Mouse (Mus musculus) bone marrow macrophage, adult 2 months (primary cell): Measurements from ENCODE around the gene Tmem121. TPM values are rescaled to one million over a fixed set of nuclear protein-coding genes. Genes with fewer than 3 reads are reported as not detected.

Experiments used
- H3K27ac ChIP-seq: 2 replicates; pipeline ENCODE4 v1.5.1; 2012; ENCODE audit warnings: low read depth, low read length; ENCODE audit not compliant: insufficient read depth
- H3K4me1 ChIP-seq: 2 replicates; pipeline ENCODE4 v1.6.1; 2012; ENCODE audit warnings: low read length; ENCODE audit not compliant: control insufficient read depth, insufficient read depth
- H3K4me3 ChIP-seq: 2 replicates; pipeline ENCODE4 v1.5.1; 2012; ENCODE audit warnings: mild to moderate bottlenecking, low read length, moderate library complexity; ENCODE audit not compliant: insufficient read depth
- CTCF ChIP-seq: IDR thresholded peaks from 2 replicates; pipeline ENCODE4 v1.5.1; 2012; ENCODE audit warnings: low read depth, mild to moderate bottlenecking, low read length, moderate library complexity
- POLR2A ChIP-seq: IDR thresholded peaks from 2 replicates; pipeline ENCODE4 v1.6.1; 2012; ENCODE audit warnings: mild to moderate bottlenecking, low read depth, low read length, borderline replicate concordance
- polyA plus RNA-seq: library from polyadenylated mRNA; stranded (reverse); fragments of >200 nt; gene quantifications from 2 replicates; pipeline ENCODE4 v1.2.4, GENCODE M21; 2012; ENCODE audit not compliant: missing spikeins, insufficient read depth, insufficient read length

Tmem121 gene
- not detected in 2 replicates for polyA plus RNA-seq

GRCm38 (mm10) chr12:113185442-113186291 is at the start of gene Tmem121:
TSS of gene Tmem121 (plus strand) at chr12:113185930.
- no peaks in the 10 kb centered on the region for H3K4me1 ChIP-seq
- TF ChIP-seq POLR2A (no peak), CTCF (no peak)
- H3K4me3 ChIP-seq: peak within 1 kb of the TSS; percentile 35
- no peak within 1 kb of the TSS for H3K27ac ChIP-seq

- Histone ChIP-seq H3K4me1 (0 out of 2 replicates have a peak, but pooled peaks cover 2% of the 10 kb centered on the region), H3K27ac (no peak overlapping the region), H3K4me3 (no peak overlapping the region)
- TF ChIP-seq POLR2A (no peak), CTCF (no peak)
Measured at GRCm38 (mm10) chr12:113136492-113137020, 49.2 kb upstream of the Tmem121 start.

- H3K4me3 ChIP-seq: no peak overlapping the region
- H3K4me1 ChIP-seq: 0 out of 2 replicates have a peak, but pooled peaks cover 2% of the 10 kb centered on the region
- H3K27ac ChIP-seq: no peak overlapping the region
- TF ChIP-seq CTCF: no peak
- TF ChIP-seq POLR2A: no peak
Measured at GRCm38 (mm10) chr12:113137260-113138213, 48.2 kb upstream of the Tmem121 start.

GRCm38 (mm10) chr12:113138291-113138690 is 47.4 kb upstream of the Tmem121 start:
- Histone ChIP-seq H3K27ac (no peak overlapping the region), H3K4me3 (no peak overlapping the region), H3K4me1 (0 out of 2 replicates have a peak, but pooled peaks cover 2% of the 10 kb centered on the region)
- TF ChIP-seq POLR2A (no peak), CTCF (no peak)

GRCm38 (mm10) chr12:113138901-113139864 is 46.5 kb upstream of the Tmem121 start:
- TF ChIP-seq CTCF: no peak
- no peak for TF ChIP-seq POLR2A
- Histone ChIP-seq H3K4me3 (peak overlapping the region; percentile 58), H3K4me1 (0 out of 2 replicates have a peak, but pooled peaks cover 2% of the 10 kb centered on the region), H3K27ac (no peak overlapping the region)

- TF ChIP-seq POLR2A (no peak), CTCF (no peak)
- H3K4me1 ChIP-seq: 0 out of 2 replicates have a peak, but pooled peaks cover 2% of the 10 kb centered on the region
- H3K4me3 ChIP-seq: peak within 1 kb of the TSS; percentile 58
- no peak within 1 kb of the TSS for H3K27ac ChIP-seq
Measured at GRCm38 (mm10) chr12:113139908-113140615, 45.7 kb upstream of the Tmem121 start, which contains the start of gene Crip2. TSS of gene Crip2 (plus strand) at chr12:113140236.

- peak overlapping the region; percentile 58 for H3K4me3 ChIP-seq
- TF ChIP-seq CTCF (no peak), POLR2A (no peak)
- H3K4me1 ChIP-seq: 0 out of 2 replicates have a peak, but pooled peaks cover 2% of the 10 kb centered on the region
- H3K27ac ChIP-seq: no peak overlapping the region
Measured at GRCm38 (mm10) chr12:113140616-113141411, 44.9 kb upstream of the Tmem121 start.

- peaks cover 2% of the 10 kb centered on the region for H3K4me1 ChIP-seq
- H3K4me3 ChIP-seq: no peak overlapping the region
- TF ChIP-seq CTCF (no peak), POLR2A (no peak)
- H3K27ac ChIP-seq: no peak overlapping the region
Measured at GRCm38 (mm10) chr12:113141531-113141973, 44.2 kb upstream of the Tmem121 start.
